Comparison of ENCODE assay signal across 15 mouse cellular contexts in the genomic region with DNA sequence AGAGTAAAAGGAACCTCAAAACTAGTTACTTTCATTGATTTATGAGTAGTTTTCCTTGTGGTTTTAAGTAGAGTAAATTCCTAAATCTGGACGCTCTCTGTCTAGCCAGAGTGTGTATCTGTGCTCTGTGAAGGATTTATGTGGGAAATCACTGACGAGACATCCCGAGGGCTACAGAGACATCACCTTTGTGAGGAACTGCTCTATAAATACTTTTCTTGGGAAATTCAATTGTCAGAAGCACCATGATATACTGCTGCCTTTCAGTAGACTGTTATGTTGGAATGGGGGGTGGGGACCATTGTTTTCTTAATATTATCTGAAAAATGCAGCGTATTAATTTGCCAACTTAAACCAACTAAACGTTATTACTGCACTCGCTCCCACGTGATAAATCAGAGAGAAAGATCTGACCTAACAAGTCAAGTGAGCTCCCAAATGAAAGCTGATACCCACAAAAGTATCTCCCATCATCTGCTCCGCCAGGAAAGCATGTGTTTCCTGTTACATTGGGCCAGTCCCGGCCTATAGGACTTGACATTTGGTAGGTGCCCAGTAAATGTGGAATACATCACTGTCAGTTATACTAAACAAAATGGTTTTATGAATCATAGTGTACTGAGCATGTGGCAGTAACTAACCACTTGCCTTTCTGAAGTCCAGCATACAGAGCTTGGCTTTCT.
DNase-seq lines count a peak whose midpoint lies in the region; ATAC-seq and TF ChIP-seq lines count a peak whose summit lies in the region.
"Had no signal": no experiment of that assay in that cellular context is flagged by ENCODE, and none has a peak within 500 bp of the region (broad histone marks: within the 10 kb centered on the region; RNA-seq: fewer than 3 reads in every experiment).

No protein-coding gene starts in this region.

- no peak overlapping the region for H3K4me3 ChIP-seq in lung, postnatal 0 days (ENCODE audit: low read depth, low read length)
- H3K4me3 ChIP-seq in hindbrain, embryonic 11.5 days (ENCODE audit: low read depth, low read length) = no peak overlapping the region
- H3K4me3 ChIP-seq: forebrain, embryonic 12.5 days; heart, embryonic 10.5 days; hindbrain, embryonic 12.5 days; liver, embryonic 13.5 days had no signal

- H3K36me3 ChIP-seq in lung, postnatal 0 days (ENCODE audit: insufficient read depth, low read length) = no peaks in the 10 kb centered on the region
- no peaks in the 10 kb centered on the region for H3K36me3 ChIP-seq in hindbrain, embryonic 11.5 days (ENCODE audit: control insufficient read depth, insufficient read depth, low read length)
- H3K36me3 ChIP-seq: forebrain, embryonic 12.5 days; heart, embryonic 10.5 days; hindbrain, embryonic 12.5 days; liver, embryonic 13.5 days had no signal

- ATAC-seq in lung, postnatal 0 days = peak; percentile 49
- no peak for ATAC-seq in hindbrain, embryonic 11.5 days (ENCODE audit: low FRiP score)

- TF ChIP-seq EP300 in lung, postnatal 0 days (IDR thresholded peaks at IDR 0.05) = no peak

- H3K4me1 ChIP-seq in lung, postnatal 0 days (ENCODE audit: insufficient read depth, low read depth, low read length) = no peaks in the 10 kb centered on the region
- no peaks in the 10 kb centered on the region for H3K4me1 ChIP-seq in hindbrain, embryonic 11.5 days (replicated peaks; ENCODE audit: control insufficient read depth, insufficient read depth, low read length)
- H3K4me1 ChIP-seq: forebrain, embryonic 12.5 days; heart, embryonic 10.5 days; liver, embryonic 13.5 days had no signal

- peak; percentile 11 for DNase-seq in lung, postnatal 0 days (ENCODE audit: low spot score)
- no peak for DNase-seq in lung, postnatal 14 days
- DNase-seq in embryo, embryonic 9.5 days (ENCODE audit: extremely low spot score) = peak; percentile 15
- DNase-seq in hindlimb bud, embryonic 11.5 days (ENCODE audit: extremely low spot score, low read depth, low spot score) = peak; percentile 37
- no peak for DNase-seq in left cerebral cortex, adult 8-10 months (ENCODE audit: low spot score in 2 of 2)
- DNase-seq in cerebellum, adult 11-12 months = no peak
- DNase-seq in hindbrain, embryonic 11.5 days (ENCODE audit: low spot score) = no peak
- DNase-seq: adrenal gland, postnatal 10 days; cerebellum, postnatal 25 days; liver, embryonic 13.5 days; right cerebral cortex, postnatal 4 days; thymus, postnatal 36 days had no signal

- no peak overlapping the region for H3K27ac ChIP-seq in lung, postnatal 0 days (ENCODE audit: low read length)
- no peak overlapping the region for H3K27ac ChIP-seq in hindbrain, embryonic 11.5 days (ENCODE audit: low read depth, low read length)
- H3K27ac ChIP-seq: forebrain, embryonic 12.5 days; heart, embryonic 10.5 days; hindbrain, embryonic 12.5 days; liver, embryonic 13.5 days had no signal

- no peak for TF ChIP-seq CTCF in lung, postnatal 0 days (IDR thresholded peaks at IDR 0.05)

- H3K9me3 ChIP-seq in lung, postnatal 0 days (ENCODE audit: low read length) = no peaks in the 10 kb centered on the region
- no peaks in the 10 kb centered on the region for H3K9me3 ChIP-seq in hindbrain, embryonic 11.5 days (ENCODE audit: control insufficient read depth, low read length)
- H3K9me3 ChIP-seq: forebrain, embryonic 12.5 days; heart, embryonic 10.5 days; hindbrain, embryonic 12.5 days; liver, embryonic 13.5 days had no signal

- H3K27me3 ChIP-seq in lung, postnatal 0 days (replicated peaks; ENCODE audit: insufficient read depth, low read length) = no peaks in the 10 kb centered on the region
- no peaks in the 10 kb centered on the region for H3K27me3 ChIP-seq in hindbrain, embryonic 11.5 days (ENCODE audit: control insufficient read depth, insufficient read depth, low read length)
- H3K27me3 ChIP-seq: forebrain, embryonic 12.5 days; hindbrain, embryonic 12.5 days; liver, embryonic 13.5 days had no signal

- no peak overlapping the region for H3K9ac ChIP-seq in lung, postnatal 0 days (replicated peaks; ENCODE audit: low read depth)
- H3K9ac ChIP-seq in hindbrain, embryonic 11.5 days (ENCODE audit: low read depth, low read length) = no peak overlapping the region
- H3K9ac ChIP-seq: forebrain, embryonic 12.5 days; hindbrain, embryonic 12.5 days; liver, embryonic 13.5 days had no signal

- no peak overlapping the region for H3K4me2 ChIP-seq in lung, postnatal 0 days (replicated peaks; ENCODE audit: low read depth, low read length)
- no peak overlapping the region for H3K4me2 ChIP-seq in hindbrain, embryonic 11.5 days (replicated peaks; ENCODE audit: low read depth, low read length)
- H3K4me2 ChIP-seq: forebrain, embryonic 12.5 days; hindbrain, embryonic 12.5 days; liver, embryonic 13.5 days had no signal

- WGBS in lung, postnatal 0 days = 22% methylated on average over 9 of the region's 9 CpGs
- WGBS in hindbrain, embryonic 11.5 days = 71% methylated on average over 9 of the region's 9 CpGs

Comparison
In these comparisons a context has a peak if more than half of its experiments do, and no peak if none do; other contexts are left out.
1. DNase-seq: peak in lung, postnatal 0 days (single experiment), embryo, embryonic 9.5 days (single experiment) and hindlimb bud, embryonic 11.5 days (single experiment); none in lung, postnatal 14 days (single experiment), left cerebral cortex, adult 8-10 months (0 of 2), cerebellum, adult 11-12 months (single experiment) and hindbrain, embryonic 11.5 days (single experiment).